Mouse (Mus musculus) forelimb bud, embryonic 11.5 days (tissue): ENCODE measurements at regions not wholly inside any gene's neighbourhood (a gene's known extent, or its start where the extent isn't known, plus 50 kb on each side); places are given as distances from the start of the nearest gene placed in this dataset.

ENCODE experiments used
- DNase-seq: peaks from one replicate; pipeline ENCODE4 v3.0.0-alpha.2; 2012; ENCODE audit warnings: low read depth, low spot score

- no peak for DNase-seq
These were observed 1336.9 kb upstream of the Tenm3 start for GRCm38 (mm10) chr8:50180682-50181081.

GRCm38 (mm10) chr8:50164773-50165454, 1321.2 kb upstream of the Tenm3 start:
- no peak for DNase-seq

GRCm38 (mm10) chr8:50161076-50161475, 1317.3 kb upstream of the Tenm3 start:
- peak; percentile 53 for DNase-seq

- DNase-seq = no peak
These were observed 1316.6 kb upstream of the Tenm3 start for GRCm38 (mm10) chr8:50160326-50160725.

- no peak for DNase-seq
These were observed 1296.1 kb upstream of the Tenm3 start for GRCm38 (mm10) chr8:50139876-50140275.

- no peak for DNase-seq
These were observed 1276.3 kb upstream of the Tenm3 start for GRCm38 (mm10) chr8:50120041-50120440.

- no peak for DNase-seq
These were observed 1238.6 kb upstream of the Tenm3 start for GRCm38 (mm10) chr8:50082378-50082777.

GRCm38 (mm10) chr8:50037096-50037495, 1193.3 kb upstream of the Tenm3 start:
- no peak for DNase-seq

- no peak for DNase-seq
These were observed 1183.8 kb upstream of the Tenm3 start for GRCm38 (mm10) chr8:50027544-50027943.

GRCm38 (mm10) chr8:50007546-50007945, 1163.8 kb upstream of the Tenm3 start:
- no peak for DNase-seq

GRCm38 (mm10) chr8:50004254-50004653, 1160.5 kb upstream of the Tenm3 start:
- no peak for DNase-seq

GRCm38 (mm10) chr8:50003641-50004040, 1159.9 kb upstream of the Tenm3 start:
- no peak for DNase-seq

GRCm38 (mm10) chr8:49998281-49999037, 1154.7 kb upstream of the Tenm3 start:
- no peak for DNase-seq
